Mouse (Mus musculus) olfactory bulb, adult 2 months (tissue): Measurements from ENCODE around the gene Olfr1281. TPM values are rescaled to one million over a fixed set of nuclear protein-coding genes. Genes with fewer than 3 reads are reported as not detected.
"Not testable (repeated sequence)": the region's sequence is repeated elsewhere in the genome, so short reads cannot be mapped to it uniquely, and the experiment has no call there.

Experiments
- H3K27ac ChIP-seq: fragments of 200-500 bp; 2 replicates; pipeline ENCODE4 v1.5.1; 2012; ENCODE audit warnings: low read depth, low read length; ENCODE audit not compliant: insufficient read depth
- H3K4me1 ChIP-seq: fragments of 200-500 bp; 2 replicates; pipeline ENCODE4 v1.6.1; 2012; ENCODE audit warnings: low read length; ENCODE audit not compliant: control insufficient read depth, insufficient read depth
- H3K4me3 ChIP-seq: fragments of 200-500 bp; 2 replicates; pipeline ENCODE4 v1.5.1; 2012; ENCODE audit warnings: mild to moderate bottlenecking, low read depth, low read length, moderate library complexity; ENCODE audit not compliant: insufficient read depth
- CTCF ChIP-seq: fragments of 200-500 bp; IDR thresholded peaks from 2 replicates; pipeline ENCODE4 v1.5.1; 2012; ENCODE audit warnings: low read depth, mild to moderate bottlenecking, low read length, moderate library complexity; ENCODE audit not compliant: insufficient read depth
- POLR2A ChIP-seq: fragments of 200-500 bp; IDR thresholded peaks from 2 replicates; pipeline ENCODE4 v1.6.1; 2012; ENCODE audit warnings: mild to moderate bottlenecking, low read depth, low read length, moderate library complexity; ENCODE audit not compliant: insufficient read depth
- WGBS: fragments of 180-500 bp; shearing (Covaris S2); methylation state at CpG from one replicate; pipeline ENCODE4 v1.1.7; 2018; 5-methylcytosine and 5-hydroxymethylcytosine counted together
- polyA plus RNA-seq: library from polyadenylated mRNA; stranded (reverse); fragments of >200 nt; gene quantifications from 2 replicates; pipeline ENCODE4 v1.2.4, GENCODE M21; 2012; ENCODE audit warnings: low replicate concordance; ENCODE audit not compliant: missing spikeins, insufficient read depth, insufficient read length

The Olfr1281 gene
- polyA plus RNA-seq: not detected in 2 replicates

DNA sequence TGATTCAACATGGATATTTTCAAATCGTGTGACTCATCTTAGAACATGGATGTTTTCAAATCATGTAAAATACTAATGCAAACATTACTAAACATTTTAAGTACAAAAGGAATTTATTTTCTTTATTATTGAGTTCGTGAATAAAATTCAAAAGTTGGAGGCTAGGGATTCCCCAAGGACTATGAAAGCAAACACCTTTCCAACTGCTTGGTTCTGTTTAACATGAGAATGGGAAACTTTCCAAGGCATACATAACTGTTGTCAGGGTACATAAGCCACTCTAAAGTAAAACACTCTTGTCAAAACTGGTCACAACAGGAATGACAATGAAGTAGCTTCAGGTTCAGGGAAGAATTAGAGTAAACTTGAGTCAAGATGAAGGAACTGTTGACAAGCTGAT is at the start of gene Olfr1281:
TSS of gene Olfr1281 (plus strand) at position 301 of the 400 bp plus-strand sequence.
- H3K27ac ChIP-seq: no peak within 1 kb of the TSS
- H3K4me3 ChIP-seq: no peak within 1 kb of the TSS
- WGBS: 73% methylated on average over 2 of the region's 2 CpGs
- no peak for TF ChIP-seq POLR2A
- TF ChIP-seq CTCF: no peak
- no peaks in the 10 kb centered on the region for H3K4me1 ChIP-seq

DNA sequence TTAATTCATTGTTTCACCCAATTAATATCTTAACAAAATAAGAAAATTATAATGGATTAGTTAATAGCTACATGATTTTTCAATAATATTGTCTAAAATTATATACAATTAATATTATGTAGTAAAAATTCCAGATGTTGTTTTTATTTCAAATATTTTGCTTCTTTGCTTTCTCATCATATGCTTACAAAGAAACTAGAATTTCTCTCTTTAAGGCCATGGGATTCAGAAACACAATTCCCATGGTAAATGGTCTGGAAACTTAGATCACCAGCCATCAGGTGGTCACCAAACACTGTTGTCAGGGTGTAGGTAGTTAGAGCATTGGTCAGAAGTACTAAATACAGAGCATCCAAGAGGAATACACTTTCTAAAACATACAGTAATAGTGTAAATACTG is 36.5 kb upstream of the Olfr1281 start, which contains the start of gene Olfr1278:
TSS of gene Olfr1278 (plus strand) at position 301 of the 400 bp plus-strand sequence.
- Histone ChIP-seq H3K4me1 (no peaks in the 10 kb centered on the region), H3K27ac (no peak within 1 kb of the TSS), H3K4me3 (no peak within 1 kb of the TSS)
- TF ChIP-seq CTCF (no peak), POLR2A (no peak)

DNA sequence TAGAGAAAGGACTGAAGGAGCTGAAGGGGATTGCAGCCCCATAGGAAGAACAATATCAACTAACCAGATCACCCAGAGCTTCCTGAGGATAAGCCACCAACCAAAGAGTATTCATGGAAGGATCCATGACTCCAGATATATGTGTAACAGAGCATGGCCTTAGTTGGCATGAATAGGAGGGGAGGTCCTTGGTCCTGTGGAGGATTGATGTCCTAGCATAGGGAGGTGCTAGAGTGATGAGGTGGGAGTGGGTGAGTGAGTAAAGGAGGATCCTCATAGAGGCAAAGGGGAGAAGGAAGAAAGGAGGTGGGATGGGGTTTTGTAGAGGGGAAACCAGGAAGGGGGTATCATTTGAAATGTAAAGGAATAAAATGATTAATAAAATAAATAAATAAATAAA is 27.8 kb upstream of the Olfr1281 start:
- Histone ChIP-seq H3K4me3 (no peak overlapping the region), H3K27ac (no peak overlapping the region), H3K4me1 (no peaks in the 10 kb centered on the region)
- TF ChIP-seq POLR2A (no peak), CTCF (no peak)

DNA sequence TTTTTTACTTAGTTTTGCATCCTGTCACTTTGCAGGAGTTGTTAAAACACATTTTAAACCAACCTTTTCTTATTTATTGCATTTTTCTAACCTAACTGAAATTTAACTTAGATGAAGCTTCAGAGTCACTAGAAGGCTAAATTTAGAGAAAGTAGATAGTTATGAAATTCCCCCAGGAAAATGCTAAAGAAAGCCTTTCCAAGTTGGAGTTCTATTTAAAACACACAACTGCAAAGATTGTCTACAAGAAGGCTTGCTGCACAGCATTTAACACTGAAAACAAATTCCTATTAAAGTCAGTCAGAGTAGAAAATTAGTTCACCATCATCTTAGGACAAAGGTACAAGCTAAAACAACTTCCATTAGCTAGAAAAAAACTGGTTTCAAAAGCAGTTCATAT is 25.9 kb upstream of the Olfr1281 start, which contains the start of gene Olfr1279:
TSS of gene Olfr1279 (plus strand) at position 262 of the 400 bp plus-strand sequence.
- no peak within 1 kb of the TSS for H3K27ac ChIP-seq
- no peak within 1 kb of the TSS for H3K4me3 ChIP-seq
- no peaks in the 10 kb centered on the region for H3K4me1 ChIP-seq
- TF ChIP-seq CTCF: no peak
- TF ChIP-seq POLR2A: no peak

DNA sequence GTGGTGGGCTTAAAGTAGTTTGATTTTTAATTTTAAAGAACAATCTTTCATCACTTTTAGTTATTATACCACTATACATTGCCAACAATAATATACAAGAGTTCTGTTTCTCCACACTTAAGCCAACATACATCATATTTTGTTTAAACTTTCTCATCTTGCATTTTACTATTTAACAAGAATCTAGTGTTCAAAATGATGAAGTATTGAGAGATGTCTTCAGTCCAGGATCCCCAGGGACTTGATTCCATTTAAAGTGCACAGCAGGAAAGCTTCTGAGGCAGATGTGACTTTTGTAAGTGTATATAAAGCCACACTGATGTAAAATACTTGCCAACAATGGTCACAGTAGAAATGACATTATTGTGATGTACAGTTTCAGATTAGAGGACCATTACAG is 12.6 kb upstream of the Olfr1281 start, which contains the start of gene Olfr1280:
TSS of gene Olfr1280 (plus strand) at position 301 of the 400 bp plus-strand sequence.
- Histone ChIP-seq H3K4me3 (no peak within 1 kb of the TSS), H3K4me1 (no peaks in the 10 kb centered on the region), H3K27ac (no peak within 1 kb of the TSS)
- TF ChIP-seq POLR2A (no peak), CTCF (no peak)

DNA sequence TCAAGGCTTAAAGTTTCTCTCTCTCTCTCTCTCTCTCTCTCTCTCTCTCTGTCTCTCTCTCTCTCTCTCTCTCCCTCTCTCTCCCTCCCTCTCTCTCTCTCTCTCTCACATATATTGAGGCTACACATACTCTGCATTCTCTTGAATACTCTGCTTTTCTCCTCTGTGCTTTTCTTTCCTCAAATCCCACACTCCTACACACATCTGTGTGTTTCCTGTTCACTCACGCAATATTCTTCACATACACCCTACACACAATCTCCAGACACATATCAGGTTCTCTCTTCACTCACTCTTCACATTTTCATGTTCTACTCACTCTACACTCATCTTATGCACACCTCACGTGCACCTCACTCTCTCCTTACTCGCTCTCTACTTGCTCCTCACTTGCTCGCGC is 7.4 kb downstream of the Olfr1281 start:
- H3K27ac ChIP-seq, H3K4me1 ChIP-seq, H3K4me3 ChIP-seq: not testable (repeated sequence)
- 87% methylated on average over 5 of the region's 5 CpGs for WGBS

DNA sequence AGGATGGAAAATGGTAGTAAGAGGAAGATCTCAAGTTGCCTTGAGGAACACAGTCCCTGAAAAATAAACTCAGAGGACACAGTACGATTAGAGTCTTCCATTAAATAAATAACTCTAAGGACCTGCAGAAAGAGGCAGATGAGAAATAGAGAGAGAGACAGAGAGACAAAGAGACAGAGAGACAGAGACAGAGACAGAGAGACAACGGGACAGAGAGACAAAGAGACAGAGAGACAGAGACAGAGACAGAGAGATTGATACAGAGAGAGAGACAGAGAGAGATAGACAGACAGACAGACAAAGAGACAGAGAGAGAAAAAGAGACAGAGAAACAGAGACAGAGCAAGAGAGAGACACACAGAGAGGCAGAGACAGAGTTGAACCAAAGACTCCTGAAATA is 9.7 kb downstream of the Olfr1281 start, which contains the start of gene Olfr1282:
TSS of gene Olfr1282 (minus strand) at position 101 of the 400 bp plus-strand sequence.
- TF ChIP-seq POLR2A (no peak), CTCF (no peak)
- 68% methylated on average over 2 of the region's 2 CpGs for WGBS

DNA sequence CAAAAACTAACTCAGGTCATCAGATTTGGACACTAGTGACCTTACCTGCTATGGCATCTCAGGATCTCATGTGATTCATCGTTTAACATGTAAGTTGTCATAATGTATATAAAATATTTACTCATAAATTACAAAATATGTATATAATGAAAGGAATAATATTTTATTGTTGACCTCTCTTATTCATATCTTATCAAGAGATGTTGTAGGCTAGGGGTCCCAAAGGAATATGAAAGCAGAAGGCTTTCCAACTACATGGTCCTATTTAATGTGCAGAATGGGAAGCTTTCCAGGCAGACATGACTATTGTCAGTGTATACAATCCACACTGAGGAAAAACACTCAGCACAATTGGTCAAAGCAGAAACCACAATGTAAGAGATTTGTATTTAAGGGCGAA is 40.2 kb downstream of the Olfr1281 start, which contains the start of gene Olfr1283:
TSS of gene Olfr1283 (plus strand) at position 301 of the 400 bp plus-strand sequence.
- no peak within 1 kb of the TSS for H3K4me3 ChIP-seq
- no peak within 1 kb of the TSS for H3K27ac ChIP-seq
- 77% methylated on average over 2 of the region's 2 CpGs for WGBS
- TF ChIP-seq POLR2A: no peak
- TF ChIP-seq CTCF: no peak
- no peaks in the 10 kb centered on the region for H3K4me1 ChIP-seq

More for the DNA sequence above, 9.7 kb downstream of the Olfr1281 start, which contains the start of gene Olfr1282:
- Histone ChIP-seq H3K4me3 (no peak within 1 kb of the TSS), H3K4me1 (no peaks in the 10 kb centered on the region), H3K27ac (no peak within 1 kb of the TSS)

DNA sequence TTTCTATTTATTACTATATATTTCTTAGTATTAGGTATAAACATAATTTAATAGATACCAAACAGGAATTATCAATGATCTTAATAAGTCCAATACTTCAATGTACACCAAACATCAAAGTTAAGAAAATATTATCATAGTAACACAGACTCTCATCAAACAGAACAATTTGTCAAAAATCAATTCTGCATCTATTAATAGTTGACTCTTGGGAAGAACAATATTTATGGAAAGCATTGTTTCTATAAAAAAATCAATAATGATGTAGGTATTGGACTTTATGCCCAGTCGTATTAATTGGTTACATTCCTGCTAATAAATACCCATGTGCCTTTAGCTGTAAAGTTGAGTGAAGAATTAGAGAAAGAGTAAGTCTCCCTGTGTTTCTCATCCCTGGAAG is 48.9 kb downstream of the Olfr1281 start, which contains the start of gene Olfr1284:
TSS of gene Olfr1284 (plus strand) at position 301 of the 400 bp plus-strand sequence.
- no peak for TF ChIP-seq POLR2A
- TF ChIP-seq CTCF: no peak
- WGBS: 96% methylated on average over 1 of the region's 1 CpGs
- Histone ChIP-seq H3K4me3 (no peak within 1 kb of the TSS), H3K27ac (no peak within 1 kb of the TSS), H3K4me1 (no peaks in the 10 kb centered on the region)

Other genes starting within 250 kb of the Olfr1281 start
- not detected in 2 replicates for gene Gm13941, start 220.5 kb upstream of the Olfr1281 start, polyA plus RNA-seq
- not detected in 2 replicates for gene Gm15130, start 173.6 kb upstream of the Olfr1281 start, polyA plus RNA-seq
- not detected in 2 replicates for gene 4930430A15Rik, start 96.9 kb upstream of the Olfr1281 start, polyA plus RNA-seq
- not detected in 2 replicates for gene Olfr1275, start 91.2 kb upstream of the Olfr1281 start, polyA plus RNA-seq
- gene Olfr1276, start 72.0 kb upstream of the Olfr1281 start, polyA plus RNA-seq: not detected in 2 replicates
- not detected in 2 replicates for gene Olfr1277, start 52.4 kb upstream of the Olfr1281 start, polyA plus RNA-seq
- not detected in 2 replicates for gene Olfr1278, start 36.4 kb upstream of the Olfr1281 start, polyA plus RNA-seq
- not detected in 2 replicates for gene Olfr1279, start 25.9 kb upstream of the Olfr1281 start, polyA plus RNA-seq
- not detected in 2 replicates for gene Olfr1280, start 12.5 kb upstream of the Olfr1281 start, polyA plus RNA-seq
- not detected in 2 replicates for gene Olfr1282, start 9.6 kb downstream of the Olfr1281 start, polyA plus RNA-seq
- not detected in 2 replicates for gene Olfr1283, start 40.3 kb downstream of the Olfr1281 start, polyA plus RNA-seq
- not detected in 2 replicates for gene Olfr1284, start 49.0 kb downstream of the Olfr1281 start, polyA plus RNA-seq
- not detected in 2 replicates for gene Olfr1286, start 96.6 kb downstream of the Olfr1281 start, polyA plus RNA-seq
- not detected in 2 replicates for gene Olfr1287, start 122.6 kb downstream of the Olfr1281 start, polyA plus RNA-seq
- gene Olfr1288, start 147.6 kb downstream of the Olfr1281 start, polyA plus RNA-seq: not detected in 2 replicates
- not detected in 2 replicates for gene Olfr1289, start 154.3 kb downstream of the Olfr1281 start, polyA plus RNA-seq
- gene Olfr1290, start 167.3 kb downstream of the Olfr1281 start, polyA plus RNA-seq: not detected in 2 replicates
- not detected in 2 replicates for gene Olfr1291-ps1, start 170.7 kb downstream of the Olfr1281 start, polyA plus RNA-seq
- gene Olfr1293-ps, start 198.7 kb downstream of the Olfr1281 start, polyA plus RNA-seq: not detected in 2 replicates
- not detected in 2 replicates for gene Olfr1294, start 213.8 kb downstream of the Olfr1281 start, polyA plus RNA-seq
- gene Olfr1295, start 243.2 kb downstream of the Olfr1281 start, polyA plus RNA-seq: not detected in 2 replicates